Mouse (Mus musculus): ENCODE results near the gene Copa. TPM values are rescaled to one million over a fixed set of nuclear protein-coding genes. Genes with fewer than 3 reads are reported as not detected.
A peak's percentile ranks its signal among the peaks of the same experiment; 100 is the strongest.

The Copa gene
- 143 and 163 TPM in 2 replicates for polyA plus RNA-seq (2015; fragmentation: Nextera tagmentation; extraction: Ambion mirVana)

DNA sequence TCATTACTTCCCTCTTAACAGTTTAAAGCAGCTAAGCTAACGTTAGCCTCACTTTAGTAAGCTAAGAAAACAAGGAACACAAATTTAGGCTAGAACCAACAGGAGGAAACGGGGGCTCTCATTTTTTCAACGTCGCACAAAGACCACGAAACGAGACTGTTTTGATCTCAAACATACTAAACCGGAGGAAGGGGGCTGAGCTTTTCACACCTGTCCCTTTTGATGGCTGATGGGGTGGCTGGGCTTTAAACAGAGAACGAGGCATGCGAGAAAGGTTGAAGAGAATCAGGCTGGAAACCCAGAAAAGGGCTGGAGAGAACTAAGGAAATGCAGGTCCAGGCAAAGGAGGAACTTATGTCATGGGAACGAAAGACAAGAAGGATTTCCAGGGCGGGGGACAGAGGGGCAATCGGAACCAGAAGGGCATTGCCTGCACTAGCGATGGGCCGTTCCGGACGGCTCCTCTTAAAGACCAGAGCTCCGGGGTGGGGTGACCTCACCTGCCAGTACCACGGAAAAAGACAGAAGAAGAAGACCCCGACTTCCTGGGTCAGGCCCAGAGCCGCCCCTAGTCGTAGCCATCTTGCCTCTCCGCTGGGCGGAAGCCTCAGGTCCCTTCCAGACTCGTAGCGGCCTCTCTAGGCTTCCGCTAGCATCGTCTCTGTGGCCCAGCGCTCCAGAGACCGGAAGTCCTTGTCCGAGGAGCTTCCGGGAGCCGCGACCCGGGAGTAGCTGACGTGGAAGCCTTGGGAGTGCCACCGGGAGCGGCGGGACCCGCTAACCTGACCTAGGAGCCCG lies at the start of gene Copa, which contains the start of gene Ncstn:
TSS of gene Copa (plus strand) at position 429 of the 798 bp plus-strand sequence.
TSS of gene Ncstn (minus strand) at position 695 of the 798 bp plus-strand sequence.
- DNase-seq (ENCODE audit: low spot score), result peak; percentile 98
- Histone ChIP-seq H3K36me3 (ENCODE audit: insufficient read depth, low read length) (peaks cover 12% of the 10 kb centered on the region), H3K9ac (ENCODE audit: low read depth, low read length) (peak within 1 kb of the TSS; percentile 90), H3K4me1 (replicated peaks; ENCODE audit: insufficient read depth, low read length) (peaks cover 8% of the 10 kb centered on the region; the same call in 1 of the 2 replicates), H3K9me3 (replicated peaks; ENCODE audit: low read length) (no peaks in the 10 kb centered on the region), H3K27ac (peak within 1 kb of the TSS; percentile 82), H3K4me2 (ENCODE audit: low read length) (peak within 1 kb of the TSS; percentile 70), H3K4me3 (replicated peaks; ENCODE audit: low read depth, low read length) (peak within 1 kb of the TSS; percentile 96), H3K27me3 (ENCODE audit: insufficient read depth, low read length) (no peaks in the 10 kb centered on the region)
- ATAC-seq (replicated peaks; ENCODE audit: low FRiP score, low read depth), result peak; percentile 97
- under 1% methylated on average over 40 of the region's 40 CpGs for WGBS
- TF ChIP-seq CTCF (IDR thresholded peaks at IDR 0.05; ENCODE audit: low read depth), result peak; percentile 44

- Histone ChIP-seq H3K9ac (ENCODE audit: low read depth, low read length) (no peak overlapping the region), H3K4me2 (ENCODE audit: low read length) (no peak overlapping the region), H3K4me1 (replicated peaks; ENCODE audit: insufficient read depth, low read length) (no peaks in the 10 kb centered on the region), H3K27me3 (ENCODE audit: insufficient read depth, low read length) (no peaks in the 10 kb centered on the region), H3K9me3 (replicated peaks; ENCODE audit: low read length) (no peaks in the 10 kb centered on the region), H3K4me3 (replicated peaks; ENCODE audit: low read depth, low read length) (no peak overlapping the region), H3K27ac (no peak overlapping the region), H3K36me3 (ENCODE audit: insufficient read depth, low read length) (no peaks in the 10 kb centered on the region)
- DNase-seq (ENCODE audit: low spot score) (no peak), ATAC-seq (replicated peaks; ENCODE audit: low FRiP score, low read depth) (no peak)
- WGBS, result 68% methylated on average over 8 of the region's 8 CpGs
- TF ChIP-seq CTCF (IDR thresholded peaks at IDR 0.05; ENCODE audit: low read depth), result no peak
Measured at GRCm38 (mm10) chr1:172046410-172046809, 35.9 kb upstream of the Copa start.

GRCm38 (mm10) chr1:172046938-172047337 lies 35.4 kb upstream of the Copa start:
- no peak overlapping the region for H3K4me2 ChIP-seq (ENCODE audit: low read length)
- 14% methylated on average over 5 of the region's 5 CpGs for WGBS
- ATAC-seq (replicated peaks; ENCODE audit: low FRiP score, low read depth), result no peak

GRCm38 (mm10) chr1:172048241-172048734 lies 34.0 kb upstream of the Copa start:
- WGBS, result 21% methylated on average over 5 of the region's 6 CpGs
- Histone ChIP-seq H3K27me3 (ENCODE audit: insufficient read depth, low read length) (peaks cover 6% of the 10 kb centered on the region; the same call in 1 of the 2 replicates), H3K9me3 (replicated peaks; ENCODE audit: low read length) (no peaks in the 10 kb centered on the region), H3K27ac (peak overlapping the region; percentile 58), H3K36me3 (ENCODE audit: insufficient read depth, low read length) (no peaks in the 10 kb centered on the region), H3K4me3 (replicated peaks; ENCODE audit: low read depth, low read length) (no peak overlapping the region), H3K9ac (ENCODE audit: low read depth, low read length) (peak overlapping the region; percentile 10; the same call in 1 of the 2 replicates), H3K4me2 (ENCODE audit: low read length) (peak overlapping the region; percentile 30), H3K4me1 (replicated peaks; ENCODE audit: insufficient read depth, low read length) (0 out of 2 replicates have a peak, but pooled peaks cover 4% of the 10 kb centered on the region)
- DNase-seq (ENCODE audit: low spot score), result peak; percentile 53
- no peak for TF ChIP-seq CTCF (IDR thresholded peaks at IDR 0.05; ENCODE audit: low read depth)
- peak; percentile 77 for ATAC-seq (replicated peaks; ENCODE audit: low FRiP score, low read depth)

More at GRCm38 (mm10) chr1:172046938-172047337, 35.4 kb upstream of the Copa start:
- H3K4me1 ChIP-seq (replicated peaks; ENCODE audit: insufficient read depth, low read length), result no peaks in the 10 kb centered on the region
- H3K9ac ChIP-seq (ENCODE audit: low read depth, low read length), result no peak overlapping the region
- H3K36me3 ChIP-seq (ENCODE audit: insufficient read depth, low read length), result no peaks in the 10 kb centered on the region
- peak; percentile 95 for DNase-seq (ENCODE audit: low spot score)
- no peaks in the 10 kb centered on the region for H3K9me3 ChIP-seq (replicated peaks; ENCODE audit: low read length)
- H3K27ac ChIP-seq, result no peak overlapping the region
- no peaks in the 10 kb centered on the region for H3K27me3 ChIP-seq (ENCODE audit: insufficient read depth, low read length)
- TF ChIP-seq CTCF (IDR thresholded peaks at IDR 0.05; ENCODE audit: low read depth), result peak; percentile 92
- no peak overlapping the region for H3K4me3 ChIP-seq (replicated peaks; ENCODE audit: low read depth, low read length)

GRCm38 (mm10) chr1:172049131-172049782 lies 33.1 kb upstream of the Copa start:
- peaks cover 10% of the 10 kb centered on the region; the same call in 1 of the 2 replicates for H3K4me1 ChIP-seq (replicated peaks; ENCODE audit: insufficient read depth, low read length)
- DNase-seq (ENCODE audit: low spot score) (no peak), ATAC-seq (replicated peaks; ENCODE audit: low FRiP score, low read depth) (no peak)
- no peaks in the 10 kb centered on the region for H3K36me3 ChIP-seq (ENCODE audit: insufficient read depth, low read length)
- no peak overlapping the region for H3K27ac ChIP-seq
- no peak for TF ChIP-seq CTCF (IDR thresholded peaks at IDR 0.05; ENCODE audit: low read depth)
- 0 out of 2 replicates have a peak overlapping the region, but pooled peaks have one; percentile 30 for H3K4me2 ChIP-seq (ENCODE audit: low read length)
- peaks cover 7% of the 10 kb centered on the region; the same call in 1 of the 2 replicates for H3K27me3 ChIP-seq (ENCODE audit: insufficient read depth, low read length)
- H3K4me3 ChIP-seq (replicated peaks; ENCODE audit: low read depth, low read length), result no peak overlapping the region
- H3K9me3 ChIP-seq (replicated peaks; ENCODE audit: low read length), result no peaks in the 10 kb centered on the region
- WGBS, result 28% methylated on average over 13 of the region's 13 CpGs
- no peak overlapping the region for H3K9ac ChIP-seq (ENCODE audit: low read depth, low read length)

GRCm38 (mm10) chr1:172052766-172053279 lies 29.5 kb upstream of the Copa start:
- Histone ChIP-seq H3K27me3 (ENCODE audit: insufficient read depth, low read length) (peaks cover 11% of the 10 kb centered on the region; the same call in 1 of the 2 replicates), H3K4me3 (replicated peaks; ENCODE audit: low read depth, low read length) (no peak overlapping the region)

More at GRCm38 (mm10) chr1:172052766-172053279, 29.5 kb upstream of the Copa start:
- 18% methylated on average over 10 of the region's 10 CpGs for WGBS
- DNase-seq (ENCODE audit: low spot score) (no peak), ATAC-seq (replicated peaks; ENCODE audit: low FRiP score, low read depth) (no peak)
- Histone ChIP-seq H3K4me2 (ENCODE audit: low read length) (peak overlapping the region; percentile 62; the same call in 1 of the 2 replicates), H3K36me3 (ENCODE audit: insufficient read depth, low read length) (no peaks in the 10 kb centered on the region), H3K9ac (ENCODE audit: low read depth, low read length) (0 out of 2 replicates have a peak overlapping the region, but pooled peaks have one; percentile 40), H3K27ac (no peak overlapping the region), H3K4me1 (replicated peaks; ENCODE audit: insufficient read depth, low read length) (peaks cover 10% of the 10 kb centered on the region; the same call in 1 of the 2 replicates), H3K9me3 (replicated peaks; ENCODE audit: low read length) (no peaks in the 10 kb centered on the region)
- no peak for TF ChIP-seq CTCF (IDR thresholded peaks at IDR 0.05; ENCODE audit: low read depth)

Measured in kidney, postnatal 0 days (tissue).